Mouse (Mus musculus) lung, embryonic 16.5 days (tissue): ENCODE results near the gene P2rx3. TPM values are rescaled to one million over a fixed set of nuclear protein-coding genes. Genes with fewer than 3 reads are reported as not detected.

Experiments used
- ATAC-seq: fragments of 200-750 bp; cut with Nextera tagmentation; 2 replicates; pipeline ENCODE4 v1.8.0; 2017; ENCODE audit warnings: low read depth, mild to moderate bottlenecking, moderate library complexity
- H3K27ac ChIP-seq: fragments of 300-500 bp; sonication (generic); 2 replicates; pipeline ENCODE4 v1.5.1; 2014; ENCODE audit warnings: mild to moderate bottlenecking, control low read depth, low read length
- H3K27me3 ChIP-seq: fragments of 300-500 bp; sonication (generic); 2 replicates; pipeline ENCODE4 v1.6.1; 2014; ENCODE audit warnings: low read depth, low read length, mixed read lengths; ENCODE audit not compliant: control insufficient read depth, insufficient read depth
- H3K36me3 ChIP-seq: fragments of 300-500 bp; sonication (generic); 2 replicates; pipeline ENCODE4 v1.6.1; 2014; ENCODE audit warnings: low read length; ENCODE audit not compliant: control insufficient read depth, insufficient read depth
- H3K4me1 ChIP-seq: fragments of 300-500 bp; sonication (generic); replicated peaks from 2 replicates; pipeline ENCODE4 v1.6.1; 2014; ENCODE audit warnings: low read length, mixed read lengths; ENCODE audit not compliant: control insufficient read depth, insufficient read depth
- H3K4me2 ChIP-seq: fragments of 300-500 bp; sonication (generic); 2 replicates; pipeline ENCODE4 v1.6.1; 2014; ENCODE audit warnings: low read depth, low read length, control low read depth
- H3K4me3 ChIP-seq: fragments of 300-500 bp; sonication (generic); 2 replicates; pipeline ENCODE4 v1.5.1; 2014; ENCODE audit warnings: mild to moderate bottlenecking, low read length, control low read depth
- H3K9ac ChIP-seq: fragments of 300-500 bp; sonication (generic); 2 replicates; pipeline ENCODE4 v1.6.1; 2014; ENCODE audit warnings: low read length, control low read depth
- H3K9me3 ChIP-seq: fragments of 300-500 bp; sonication (generic); 2 replicates; pipeline ENCODE4 v1.6.1; 2016; ENCODE audit warnings: low read length; ENCODE audit not compliant: control insufficient read depth
- WGBS: fragments of 180-500 bp; shearing (Covaris S2); extraction: QIAGEN DNeasy Blood & Tissue Kit; methylation state at CpG from one replicate; pipeline ENCODE4 v1.1.7; 2014; 5-methylcytosine and 5-hydroxymethylcytosine counted together
- polyA plus RNA-seq: library from polyadenylated mRNA; unstranded; fragments of >200 nt; fragmentation: Nextera tagmentation; extraction: Ambion mirVana; gene quantifications from 2 replicates; pipeline ENCODE4 v1.2.1, GENCODE M21; 2015

P2rx3 gene
- polyA plus RNA-seq, 1 experiment from 2014 or later = 0.87 TPM

GRCm38 (mm10) chr2:85047596-85048167 is 10.4 kb upstream of the P2rx3 start, which contains the start of gene Tnks1bp1:
Tnks1bp1 (plus strand) TSS chr2:85048022.
- Histone ChIP-seq H3K4me1 (peaks cover 46% of the 10 kb centered on the region), H3K36me3 (peaks cover 32% of the 10 kb centered on the region)
- peak; percentile 84 for ATAC-seq

GRCm38 (mm10) chr2:85047081-85047480 is 9.8 kb upstream of the P2rx3 start:
- Histone ChIP-seq H3K27me3 (no peaks in the 10 kb centered on the region), H3K27ac (peak overlapping the region; percentile 97), H3K36me3 (peaks cover 29% of the 10 kb centered on the region), H3K4me2 (peak overlapping the region; percentile 78), H3K4me3 (peak overlapping the region; percentile 72), H3K4me1 (peaks cover 42% of the 10 kb centered on the region), H3K9ac (peak overlapping the region; percentile 80), H3K9me3 (no peaks in the 10 kb centered on the region)
- 28% methylated on average over 10 of the region's 10 CpGs for WGBS
- no peak for ATAC-seq

More at GRCm38 (mm10) chr2:85047596-85048167, 10.4 kb upstream of the P2rx3 start, which contains the start of gene Tnks1bp1:
- H3K9me3 ChIP-seq = no peaks in the 10 kb centered on the region
- H3K27me3 ChIP-seq = no peaks in the 10 kb centered on the region
- WGBS = under 1% methylated on average over 42 of the region's 42 CpGs
- H3K4me3 ChIP-seq = peak within 1 kb of the TSS; percentile 72
- peak within 1 kb of the TSS; percentile 97 for H3K27ac ChIP-seq
- peak within 1 kb of the TSS; percentile 78 for H3K4me2 ChIP-seq
- H3K9ac ChIP-seq = peak within 1 kb of the TSS; percentile 80

DNA sequence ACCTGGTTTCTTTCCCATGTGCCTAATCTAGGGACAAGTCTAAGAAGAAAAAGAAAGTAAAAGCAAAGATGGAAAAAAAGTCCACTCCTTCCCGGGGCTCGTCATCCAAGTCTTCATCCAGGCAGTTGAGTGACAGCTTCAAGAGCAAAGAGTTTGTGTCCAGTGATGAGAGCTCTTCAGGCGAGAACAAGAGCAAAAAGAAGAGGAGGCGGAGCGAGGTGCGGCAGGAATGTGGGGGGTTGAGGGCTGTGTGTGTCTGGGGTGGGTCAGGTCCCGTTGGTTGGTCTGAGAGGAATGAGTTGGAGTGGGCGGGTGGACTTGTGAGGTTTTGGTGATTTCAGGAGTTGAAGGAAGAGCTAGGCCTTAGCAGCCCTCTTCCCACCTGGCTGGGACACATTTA is 9.0 kb upstream of the P2rx3 start:
- Histone ChIP-seq H3K4me1 (peaks cover 33% of the 10 kb centered on the region), H3K4me3 (no peak overlapping the region), H3K9me3 (no peaks in the 10 kb centered on the region), H3K9ac (no peak overlapping the region), H3K27me3 (no peaks in the 10 kb centered on the region), H3K4me2 (no peak overlapping the region), H3K36me3 (peaks cover 33% of the 10 kb centered on the region), H3K27ac (no peak overlapping the region)
- 57% methylated on average over 8 of the region's 8 CpGs for WGBS
- no peak for ATAC-seq

- 90% methylated on average over 7 of the region's 7 CpGs for WGBS
- no peak overlapping the region for H3K4me3 ChIP-seq
- H3K36me3 ChIP-seq = peaks cover 55% of the 10 kb centered on the region
- peaks cover 10% of the 10 kb centered on the region for H3K4me1 ChIP-seq
- no peak for ATAC-seq
- H3K9me3 ChIP-seq = no peaks in the 10 kb centered on the region
- no peak overlapping the region for H3K4me2 ChIP-seq
- no peaks in the 10 kb centered on the region for H3K27me3 ChIP-seq
- H3K27ac ChIP-seq = no peak overlapping the region
- no peak overlapping the region for H3K9ac ChIP-seq
These were observed 6.4 kb upstream of the P2rx3 start for GRCm38 (mm10) chr2:85043623-85044022.

DNA sequence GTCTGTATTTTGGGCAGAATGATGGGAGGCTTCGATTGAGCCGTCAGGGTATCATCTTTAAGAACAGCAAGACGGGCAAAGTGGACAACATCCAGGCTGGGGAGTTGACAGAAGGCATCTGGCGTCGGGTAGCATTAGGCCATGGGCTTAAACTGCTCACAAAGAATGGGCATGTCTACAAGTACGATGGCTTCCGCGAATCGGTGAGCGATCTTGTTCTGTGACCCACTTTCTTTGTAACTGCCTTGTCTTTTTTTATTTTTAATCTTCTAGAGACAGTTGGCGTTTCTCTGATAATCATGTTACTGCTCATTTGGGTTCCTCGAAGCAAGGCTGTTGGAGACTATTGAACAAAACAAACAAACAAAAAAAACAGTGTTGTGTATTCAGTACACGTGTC is 1.1 kb upstream of the P2rx3 start:
- Histone ChIP-seq H3K27ac (no peak overlapping the region), H3K36me3 (peaks cover 38% of the 10 kb centered on the region), H3K4me2 (peak overlapping the region; percentile 81), H3K27me3 (no peaks in the 10 kb centered on the region), H3K4me3 (peak overlapping the region; percentile 68), H3K9me3 (no peaks in the 10 kb centered on the region), H3K9ac (peak overlapping the region; percentile 94), H3K4me1 (peaks cover 13% of the 10 kb centered on the region)
- 70% methylated on average over 13 of the region's 13 CpGs for WGBS
- no peak for ATAC-seq

DNA sequence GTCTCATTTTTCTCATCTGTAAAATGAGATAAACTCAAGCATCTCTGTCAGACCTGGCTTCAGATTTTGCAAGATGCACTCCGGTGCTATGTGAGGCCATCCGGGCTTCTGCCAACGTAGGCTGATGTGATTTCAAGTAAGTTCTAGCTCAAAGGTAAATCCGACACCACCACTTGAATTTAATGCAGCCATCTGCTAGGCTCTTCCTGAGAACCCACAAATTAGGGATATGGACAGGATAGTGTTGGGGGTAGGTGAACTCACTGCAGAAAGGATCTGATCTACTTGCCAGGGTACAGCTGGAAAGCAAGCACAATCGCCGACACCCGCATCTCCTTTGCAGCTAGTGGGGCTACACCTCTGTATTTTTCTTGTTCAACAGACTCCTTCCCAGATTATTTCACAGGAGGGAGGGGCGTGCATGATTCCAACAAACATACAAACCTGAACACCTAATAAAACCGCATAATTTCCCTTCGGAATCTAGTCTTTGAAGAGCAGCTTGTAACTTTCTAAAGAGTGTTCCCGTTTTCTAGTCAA is 685 bp downstream of the P2rx3 start:
- 6% methylated on average over 11 of the region's 11 CpGs for WGBS
- Histone ChIP-seq H3K9ac (peak overlapping the region; percentile 94), H3K27me3 (no peaks in the 10 kb centered on the region), H3K4me3 (peak overlapping the region; percentile 68), H3K36me3 (peaks cover 26% of the 10 kb centered on the region), H3K9me3 (no peaks in the 10 kb centered on the region), H3K27ac (peak overlapping the region; percentile 40; the same call in 1 of the 2 replicates), H3K4me1 (peaks cover 13% of the 10 kb centered on the region), H3K4me2 (peak overlapping the region; percentile 81)
- peak; percentile 42 for ATAC-seq

DNA sequence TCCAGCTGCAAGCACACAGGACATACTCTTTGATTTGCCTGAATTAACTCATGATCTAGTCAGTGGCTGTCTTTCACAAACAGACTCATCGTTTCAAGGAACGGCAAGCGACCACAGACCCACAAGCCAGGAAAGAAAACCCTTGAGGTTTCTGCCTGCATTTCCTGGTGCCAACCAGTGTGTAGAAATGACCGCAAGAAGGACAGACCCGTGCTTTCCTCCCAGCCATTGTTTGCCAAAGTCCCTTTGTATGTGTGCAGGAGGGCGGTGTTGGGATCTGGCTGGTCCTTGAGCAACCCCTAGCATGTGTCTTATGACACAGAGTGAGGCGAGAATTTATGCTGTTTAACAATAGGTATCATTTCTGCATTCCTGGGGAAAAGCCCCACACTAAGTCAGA is 3.1 kb downstream of the P2rx3 start:
- no peak for ATAC-seq
- Histone ChIP-seq H3K36me3 (peaks cover 4% of the 10 kb centered on the region; the same call in 1 of the 2 replicates), H3K9ac (no peak overlapping the region), H3K9me3 (no peaks in the 10 kb centered on the region), H3K4me1 (peaks cover 13% of the 10 kb centered on the region), H3K4me3 (no peak overlapping the region), H3K27me3 (no peaks in the 10 kb centered on the region), H3K27ac (no peak overlapping the region), H3K4me2 (no peak overlapping the region)
- 77% methylated on average over 7 of the region's 7 CpGs for WGBS

DNA sequence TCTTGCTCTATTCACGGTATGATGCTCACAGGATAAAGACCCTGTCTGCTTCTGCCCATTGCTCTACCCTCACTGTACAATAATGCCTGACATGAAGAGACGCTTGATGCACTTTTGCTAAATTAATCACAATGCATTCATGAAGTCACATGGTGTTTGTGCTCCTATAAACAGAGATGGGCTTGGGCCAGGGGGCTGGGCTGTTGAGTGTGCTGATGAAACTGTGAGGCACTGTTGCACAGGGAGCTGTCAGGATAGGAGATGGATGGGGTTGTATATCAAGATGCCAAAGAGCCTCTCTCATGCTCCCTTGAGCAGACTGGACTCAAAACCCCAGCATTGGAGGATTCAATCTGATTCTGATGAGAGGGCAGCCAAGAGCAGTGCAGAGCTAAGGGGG is 4.1 kb downstream of the P2rx3 start:
- Histone ChIP-seq H3K4me2 (no peak overlapping the region), H3K27ac (no peak overlapping the region), H3K27me3 (no peaks in the 10 kb centered on the region), H3K4me1 (peaks cover 7% of the 10 kb centered on the region), H3K9ac (no peak overlapping the region), H3K36me3 (no peaks in the 10 kb centered on the region), H3K4me3 (no peak overlapping the region), H3K9me3 (no peaks in the 10 kb centered on the region)
- WGBS = 64% methylated on average over 2 of the region's 2 CpGs
- no peak for ATAC-seq

GRCm38 (mm10) chr2:85030989-85031388 is 6.3 kb downstream of the P2rx3 start:
- Histone ChIP-seq H3K4me3 (no peak overlapping the region), H3K36me3 (no peaks in the 10 kb centered on the region), H3K4me1 (no peaks in the 10 kb centered on the region), H3K27me3 (no peaks in the 10 kb centered on the region), H3K9me3 (no peaks in the 10 kb centered on the region), H3K4me2 (no peak overlapping the region), H3K9ac (no peak overlapping the region), H3K27ac (no peak overlapping the region)
- ATAC-seq = no peak
- WGBS = 61% methylated on average over 6 of the region's 6 CpGs
